Mouse (Mus musculus): Measurements from ENCODE around the gene Atad2b.
"Not testable (repeated sequence)": the region's sequence is repeated elsewhere in the genome, so short reads cannot be mapped to it uniquely, and the experiment has no call there.

Atad2b gene

DNA sequence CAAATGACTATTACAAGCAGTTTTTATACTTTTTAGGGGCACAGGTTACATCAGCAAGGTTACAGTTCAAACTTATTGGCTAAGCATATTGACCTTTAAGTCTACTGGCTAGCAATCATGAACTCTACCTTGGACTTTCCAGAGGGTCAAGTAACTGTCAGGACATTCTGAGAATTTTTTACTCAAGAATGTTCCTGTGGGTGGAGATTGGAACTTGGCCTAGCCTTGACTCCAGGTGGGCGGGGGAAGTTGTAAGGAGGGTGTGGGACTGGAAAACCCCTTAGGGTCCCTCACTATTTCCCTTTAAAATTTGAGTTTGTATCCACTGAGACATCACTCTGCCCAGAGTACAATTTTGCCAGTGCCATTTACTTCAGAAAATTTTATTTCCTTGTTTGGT is 6.7 kb upstream of the Atad2b start:
- DNase-seq (ENCODE audit: low read depth, low spot score): not testable (repeated sequence)

DNA sequence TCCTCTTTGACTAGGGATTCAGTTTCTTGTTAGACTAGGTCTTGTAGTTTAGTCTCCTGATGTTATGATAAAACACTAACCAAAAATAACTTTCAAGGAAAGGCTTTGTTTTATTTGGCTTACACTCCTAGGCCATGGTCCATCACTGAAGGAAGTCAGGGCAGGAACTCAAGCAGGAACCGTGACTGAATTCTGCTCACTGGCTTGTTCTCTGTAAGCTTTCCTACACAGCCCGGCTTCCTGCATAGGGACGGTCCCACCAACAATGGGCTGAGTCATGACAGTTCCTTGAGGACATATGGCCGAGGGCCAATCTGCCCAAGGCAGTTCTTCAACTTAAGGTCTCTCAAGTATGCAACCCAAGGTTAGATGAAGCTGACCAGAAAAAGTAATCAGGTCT is 5.4 kb upstream of the Atad2b start:
- DNase-seq (ENCODE audit: low read depth, low spot score): no peak

DNA sequence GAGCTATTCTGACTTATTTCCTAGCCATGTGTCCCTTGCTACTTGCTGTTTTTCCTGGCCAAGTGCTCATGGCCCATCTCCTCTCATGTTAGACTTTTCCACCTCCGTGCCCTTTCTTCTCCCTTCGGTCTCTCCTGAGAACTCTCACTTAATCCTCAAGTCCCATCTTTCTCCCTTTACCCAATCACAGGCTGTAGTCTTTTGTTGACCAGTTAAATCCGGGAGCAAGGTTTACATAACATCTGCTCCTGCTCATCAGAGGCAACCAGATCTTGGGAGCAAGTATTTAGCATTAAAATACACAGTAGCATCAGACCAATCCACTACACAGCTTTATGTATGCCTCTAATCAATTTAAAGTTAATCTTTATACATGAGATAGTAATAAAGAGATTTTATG is 2.7 kb upstream of the Atad2b start:
- DNase-seq (ENCODE audit: low read depth, low spot score): no peak

DNA sequence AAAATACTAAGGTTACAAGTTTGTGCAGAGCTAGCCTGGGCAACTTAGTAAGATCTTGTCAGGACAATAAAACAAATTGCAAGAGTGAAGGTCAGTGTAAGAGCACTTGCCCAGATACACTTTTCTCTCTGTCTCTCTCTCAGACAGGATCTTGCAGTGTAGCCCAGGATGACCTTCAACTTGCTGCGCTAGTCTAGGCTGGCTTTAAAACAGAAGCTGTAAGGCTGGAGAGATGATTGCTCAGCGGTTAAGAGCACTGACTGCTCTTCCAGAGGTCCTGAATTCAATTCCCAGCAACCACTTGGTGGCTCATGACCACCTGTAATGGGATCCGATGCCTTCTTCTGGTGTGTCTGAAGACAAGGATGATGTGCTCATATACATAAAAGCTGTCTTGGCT is 2.2 kb upstream of the Atad2b start:
- no peak for DNase-seq (ENCODE audit: low read depth, low spot score)

DNA sequence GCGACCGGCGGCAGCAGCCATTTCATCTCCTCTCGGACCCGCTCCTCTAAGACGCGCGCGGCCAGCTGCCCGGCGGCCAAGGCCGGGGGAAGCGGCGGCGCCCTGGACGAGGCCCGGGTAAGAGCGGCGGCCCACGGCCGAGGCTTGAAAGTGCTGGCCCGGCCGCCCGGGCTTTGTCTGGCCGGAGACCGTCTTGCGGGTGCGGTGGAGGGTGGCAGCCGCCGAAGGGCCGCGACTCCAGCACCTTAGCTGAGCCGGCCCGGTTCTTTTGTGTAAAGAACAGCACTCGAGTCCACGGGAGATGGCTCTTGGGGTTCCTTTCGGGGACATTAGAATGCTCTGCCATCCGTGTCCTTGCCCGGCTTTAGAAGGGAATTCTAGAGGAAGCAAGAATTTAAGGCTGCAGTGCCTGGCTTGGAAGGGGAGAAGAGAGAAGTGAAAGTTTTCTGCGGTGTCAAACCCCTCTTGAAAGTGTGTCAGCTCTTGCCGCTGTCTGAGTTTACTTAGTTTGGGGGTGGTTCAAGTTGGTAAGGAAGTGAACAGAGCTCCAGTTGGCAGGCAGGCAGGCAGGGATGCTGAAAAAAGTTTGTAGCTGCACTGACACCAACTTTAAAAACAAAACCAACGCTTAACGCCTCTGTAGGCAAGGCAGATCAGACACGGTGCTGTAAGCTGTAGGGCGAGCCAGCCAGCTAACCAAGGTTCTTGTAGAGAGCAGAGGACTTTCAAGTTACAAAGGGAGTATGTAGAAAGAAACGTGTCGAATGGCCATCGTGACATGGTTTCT is 845 bp downstream of the Atad2b start:
- DNase-seq (ENCODE audit: low read depth, low spot score): peak; percentile 52

DNA sequence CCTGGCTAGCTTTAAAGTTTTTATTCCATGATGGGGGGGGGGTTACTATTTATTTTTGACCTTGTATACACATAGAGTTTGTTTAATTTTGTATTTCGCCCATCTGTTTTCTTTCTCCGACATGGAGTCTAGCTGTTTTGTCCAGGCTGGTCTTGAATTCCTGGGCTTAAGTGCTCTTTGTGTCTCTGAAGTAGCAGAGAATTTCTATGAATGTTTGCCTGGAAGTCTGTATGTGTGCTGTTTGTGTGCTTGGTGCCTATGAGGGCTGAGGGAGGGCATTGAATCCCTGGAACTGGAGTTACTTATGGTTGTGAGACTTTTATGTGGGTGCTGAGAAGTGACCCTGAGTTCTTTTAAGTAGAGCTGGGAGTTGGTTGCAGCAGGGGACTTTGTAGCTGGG is 11.0 kb downstream of the Atad2b start:
- DNase-seq (ENCODE audit: low read depth, low spot score): no peak

DNA sequence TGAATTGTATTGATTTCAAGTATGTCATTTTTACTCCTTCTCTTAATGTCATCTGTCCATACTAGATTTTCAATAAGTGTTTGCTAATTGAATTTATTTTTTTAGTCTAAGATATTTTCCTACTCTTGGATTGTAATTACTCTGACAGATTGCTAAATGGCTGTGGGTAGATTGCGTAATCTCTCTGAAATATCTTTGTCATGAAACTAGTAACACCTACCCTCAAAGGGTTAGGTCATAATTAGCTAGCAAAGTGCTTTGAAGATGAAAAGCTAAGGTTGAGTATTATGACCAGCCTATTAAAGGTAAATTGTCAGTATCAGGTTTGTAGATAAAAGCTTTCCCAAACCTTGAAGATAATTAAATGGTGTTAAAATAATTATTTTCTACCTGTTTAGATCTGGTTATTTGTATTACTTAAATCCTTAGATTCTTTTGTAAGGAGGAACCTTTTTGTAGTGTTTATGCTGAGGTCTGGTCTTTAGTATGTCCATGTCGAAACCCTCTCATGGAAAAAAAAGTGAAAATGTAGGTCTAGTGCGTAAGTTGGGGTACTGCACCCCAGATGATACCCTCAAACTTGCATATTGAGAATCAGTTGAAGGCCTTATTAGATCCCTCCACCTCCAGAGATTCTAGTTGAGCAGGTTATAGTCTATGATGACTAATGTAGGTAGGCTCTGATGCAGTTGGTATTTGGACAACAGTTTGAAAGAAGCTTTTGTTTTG is 13.8 kb downstream of the Atad2b start:
- no peak for DNase-seq (ENCODE audit: low read depth, low spot score)

DNA sequence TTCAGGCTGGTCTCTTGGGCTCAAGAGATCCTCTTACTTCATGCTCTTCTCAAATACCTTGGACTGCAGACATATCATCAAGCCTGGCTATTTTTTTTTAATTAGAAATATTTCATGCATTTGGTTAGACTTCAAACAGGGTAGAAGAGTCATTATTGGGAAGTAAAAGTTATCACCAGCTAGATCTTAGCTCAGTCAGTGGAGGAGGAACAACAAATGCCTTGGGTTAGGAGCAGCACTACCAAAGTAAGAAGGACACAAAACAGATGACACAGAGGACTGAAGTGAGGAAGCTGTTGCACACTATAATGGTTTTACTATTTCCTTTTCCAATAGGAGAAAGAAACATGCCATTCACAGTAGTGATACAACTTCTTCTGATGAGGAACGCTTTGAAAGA is 35.1 kb downstream of the Atad2b start:
- no peak for DNase-seq (ENCODE audit: low read depth, low spot score)

DNA sequence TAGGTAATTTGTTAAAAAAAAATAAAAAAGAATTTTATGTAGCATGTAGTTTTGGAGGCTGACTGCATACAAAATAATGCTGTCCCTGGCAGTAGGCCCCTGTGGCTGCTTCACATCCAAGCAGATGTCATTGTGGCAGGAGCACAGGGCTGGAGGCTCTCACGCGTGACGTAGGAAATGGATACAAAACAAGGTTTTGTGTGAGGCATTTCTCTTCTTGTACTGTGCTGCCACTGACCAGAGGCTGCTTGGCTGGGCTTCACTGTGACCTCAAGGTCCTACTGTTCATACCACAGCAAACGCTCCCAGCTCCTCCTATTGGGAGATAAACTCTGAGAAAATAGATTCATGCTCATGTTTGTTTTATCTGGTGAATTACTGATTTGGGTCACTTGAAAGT is 36.0 kb downstream of the Atad2b start:
- no peak for DNase-seq (ENCODE audit: low read depth, low spot score)

DNA sequence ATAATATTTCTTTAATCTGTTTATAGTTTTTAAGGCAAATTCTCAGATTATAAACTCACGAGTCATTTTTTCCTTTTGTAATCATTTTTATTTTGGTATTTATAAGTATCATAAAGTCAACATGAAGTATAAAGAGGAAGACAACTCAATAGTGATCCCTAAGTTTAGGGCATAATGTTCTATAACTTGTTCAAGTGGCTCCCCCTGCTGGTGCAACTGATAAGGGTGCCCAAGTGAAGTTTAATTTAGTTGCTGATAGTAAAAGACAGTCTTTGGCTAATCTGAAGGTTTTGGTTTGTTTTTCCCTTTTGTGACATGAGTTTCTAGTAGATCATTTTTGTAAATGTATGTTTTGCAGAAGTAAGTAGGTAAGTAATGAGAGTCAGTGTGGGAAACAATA is 55.8 kb downstream of the Atad2b start:
- peak; percentile 32 for DNase-seq (ENCODE audit: low read depth, low spot score)

DNA sequence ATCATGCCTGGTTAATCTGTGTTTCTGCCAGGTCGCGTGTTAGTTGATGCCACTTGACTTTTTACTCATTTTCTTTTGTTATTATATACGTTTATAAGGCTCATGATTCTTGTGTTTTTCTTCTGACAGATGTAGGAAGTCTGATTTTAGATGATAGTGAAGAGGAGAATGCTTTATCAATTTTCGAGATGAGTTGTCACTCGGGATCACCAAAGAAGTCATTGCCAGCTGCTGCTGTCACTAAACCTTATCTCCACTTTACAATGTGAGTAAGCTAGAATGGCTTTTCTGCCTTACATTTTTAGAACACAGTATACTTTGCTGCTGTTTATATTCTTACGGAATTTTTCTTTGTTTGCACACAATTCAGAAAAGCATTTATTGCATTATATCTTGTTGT is 61.2 kb downstream of the Atad2b start:
- no peak for DNase-seq (ENCODE audit: low read depth, low spot score)

DNA sequence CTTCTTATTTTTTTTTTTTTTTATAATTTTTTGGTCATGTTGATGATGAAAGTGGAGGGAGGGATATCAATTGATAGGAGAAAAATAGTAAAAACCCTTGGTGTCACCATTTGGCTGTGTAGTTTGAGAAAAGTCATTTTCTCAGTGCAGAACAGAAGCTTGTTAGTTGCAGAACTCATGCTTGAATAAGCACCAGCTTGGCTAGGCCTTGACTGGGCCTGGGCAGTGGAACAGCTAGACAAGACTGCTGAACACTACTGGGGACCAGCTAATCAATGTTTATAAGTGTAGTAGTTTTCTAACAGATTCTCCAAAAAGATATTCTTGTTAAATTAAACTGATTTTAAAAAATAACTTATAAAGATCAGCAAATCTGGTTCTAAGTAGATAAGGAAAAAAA is 79.8 kb downstream of the Atad2b start:
- DNase-seq (ENCODE audit: low read depth, low spot score): no peak

DNA sequence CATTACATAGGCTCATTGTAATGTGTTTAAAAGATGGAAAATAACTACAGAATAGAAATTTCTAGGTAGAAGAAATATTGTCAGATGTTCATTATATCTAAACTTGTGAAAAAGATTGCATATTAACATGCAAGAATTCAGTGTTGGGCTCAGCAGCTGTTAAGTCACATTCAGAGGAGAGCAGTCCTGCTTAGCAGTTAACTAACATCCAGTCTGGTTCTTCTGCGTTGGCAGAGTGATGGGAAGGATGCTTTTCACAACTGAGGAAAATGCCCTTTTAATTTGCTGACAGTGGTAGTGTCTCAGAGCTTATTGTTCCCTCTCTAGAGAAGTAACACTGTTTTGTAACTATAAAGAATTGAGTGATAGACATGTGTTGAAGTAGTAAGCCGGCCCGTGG is 88.2 kb downstream of the Atad2b start:
- no peak for DNase-seq (ENCODE audit: low read depth, low spot score)

DNA sequence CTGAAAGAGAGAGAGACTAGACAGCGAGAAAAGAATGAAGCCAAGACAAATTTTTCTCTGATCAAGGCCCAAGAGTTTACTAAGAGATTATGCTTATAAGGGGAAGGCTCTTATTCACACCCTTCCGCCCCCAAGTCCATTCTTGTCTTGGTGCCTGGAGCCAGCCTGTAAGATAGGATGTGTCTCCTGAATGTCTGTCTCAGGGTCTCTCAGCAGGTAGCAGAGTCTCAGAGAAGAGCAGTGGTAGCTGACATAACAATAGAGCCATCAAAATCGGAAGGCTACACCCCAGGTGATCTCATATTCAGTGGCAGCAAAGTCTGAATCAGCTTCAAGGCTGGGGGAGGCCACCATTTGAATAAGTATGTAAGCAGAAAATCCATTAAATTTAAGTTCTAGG is 88.6 kb downstream of the Atad2b start:
- not testable (repeated sequence) for DNase-seq (ENCODE audit: low read depth, low spot score)

DNA sequence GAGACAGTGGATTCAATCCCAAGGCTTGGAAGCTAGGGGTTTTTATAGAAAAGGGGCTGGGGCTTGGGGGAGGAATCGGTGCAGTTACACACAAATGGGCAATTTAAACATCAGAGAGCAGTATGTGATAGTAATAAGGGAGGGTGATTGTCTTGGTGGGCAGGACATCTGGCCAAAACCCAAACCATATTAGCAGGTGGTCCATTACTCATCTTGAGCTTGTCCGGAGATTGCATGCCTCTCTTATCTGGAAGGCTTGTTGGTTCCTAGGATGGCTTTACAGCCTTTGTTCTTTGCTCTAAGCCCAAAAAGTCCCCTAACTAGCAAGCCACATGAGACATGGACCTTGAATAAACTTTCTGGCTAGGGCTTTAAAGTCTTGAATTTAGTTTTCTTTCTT is 91.5 kb downstream of the Atad2b start:
- not testable (repeated sequence) for DNase-seq (ENCODE audit: low read depth, low spot score)

DNA sequence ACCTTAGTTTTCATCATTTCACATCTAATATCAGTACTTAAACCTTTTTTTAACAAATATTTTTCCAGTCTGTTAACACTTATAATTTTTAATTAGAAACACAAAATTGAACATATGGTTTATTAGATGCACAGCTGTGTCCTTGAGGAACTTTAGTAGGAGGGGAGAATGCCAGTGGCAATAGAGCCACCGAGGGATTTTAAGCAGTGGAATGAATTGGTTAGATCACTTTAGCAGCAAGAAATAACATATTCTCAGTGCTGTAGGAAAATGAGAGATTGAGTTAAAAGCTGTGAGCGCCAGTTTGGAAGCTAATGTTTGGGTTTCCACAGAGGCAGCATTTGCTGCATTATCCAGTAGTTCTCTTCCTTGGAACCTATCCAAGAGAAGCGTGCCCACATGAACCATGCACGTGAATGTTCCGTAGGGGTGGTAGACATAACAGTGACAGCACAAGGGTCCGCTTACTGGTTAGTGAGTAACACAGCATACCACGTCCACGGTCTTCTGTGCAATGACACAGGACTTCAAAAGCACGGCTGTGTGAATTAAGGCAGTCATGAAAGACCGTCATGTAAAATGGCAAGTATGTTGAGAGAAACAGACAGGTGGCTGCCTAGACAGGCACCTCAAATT is 108.2 kb downstream of the Atad2b start:
- DNase-seq (ENCODE audit: low read depth, low spot score): no peak

DNA sequence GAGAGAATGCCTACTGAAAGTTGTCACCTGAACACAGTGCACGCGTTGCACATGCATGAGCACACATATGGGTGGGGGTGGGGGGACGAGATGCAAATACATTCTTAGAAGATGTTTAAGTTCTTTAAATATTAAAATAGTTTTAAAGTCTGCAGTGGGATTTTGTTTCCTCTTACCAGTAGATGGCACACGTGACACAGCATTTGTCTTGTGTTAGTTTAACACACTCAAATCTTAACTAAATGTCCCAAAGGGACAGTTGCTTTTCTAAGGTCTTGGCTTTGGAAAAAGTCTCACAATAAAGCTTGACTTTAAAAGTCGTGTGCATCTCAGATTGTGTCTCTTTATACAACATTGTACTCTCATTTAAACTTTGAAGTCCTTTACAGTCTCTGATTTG is 111.9 kb downstream of the Atad2b start:
- DNase-seq (ENCODE audit: low read depth, low spot score): no peak

DNA sequence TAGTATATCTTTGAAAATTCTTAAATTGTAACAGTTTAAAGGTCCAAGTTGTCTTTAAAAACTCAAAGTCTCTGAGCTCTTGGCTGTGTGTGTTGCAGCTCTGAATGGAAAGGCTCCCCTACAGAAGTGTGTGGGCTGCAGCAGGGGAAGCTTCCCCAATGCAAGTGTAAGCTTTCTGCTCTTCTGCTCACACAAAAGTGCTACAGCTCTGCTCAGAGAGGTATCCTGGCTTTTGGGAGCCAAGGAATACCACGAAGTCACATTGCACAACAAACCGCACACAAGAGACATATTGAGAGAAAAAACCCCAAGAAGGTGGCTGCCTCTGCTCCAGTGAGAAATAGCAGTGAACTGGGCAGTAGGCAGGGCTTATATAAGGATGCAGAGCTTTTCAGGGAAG is 120.9 kb downstream of the Atad2b start:
- DNase-seq (ENCODE audit: low read depth, low spot score): no peak

DNA sequence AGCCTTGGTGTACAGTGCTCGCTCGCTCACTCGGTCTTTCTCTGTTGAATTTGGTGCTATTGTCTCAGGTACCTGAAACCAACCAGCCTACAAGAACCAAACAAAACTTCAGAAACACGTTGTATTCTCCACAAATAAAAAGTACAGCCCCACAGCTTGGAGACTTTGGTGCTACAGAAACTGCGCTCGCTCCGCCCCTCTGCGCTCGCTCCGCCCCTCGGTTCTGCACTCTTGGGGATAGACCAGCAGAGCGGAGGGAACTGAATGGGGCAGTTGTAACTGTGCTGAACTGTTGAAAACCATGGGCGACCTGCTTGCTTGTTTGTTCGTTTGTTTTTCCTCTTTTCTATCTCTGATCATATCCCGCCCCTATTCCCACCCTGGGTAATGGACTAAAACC is 127.0 kb downstream of the Atad2b start:
- no peak for DNase-seq (ENCODE audit: low read depth, low spot score)

DNA sequence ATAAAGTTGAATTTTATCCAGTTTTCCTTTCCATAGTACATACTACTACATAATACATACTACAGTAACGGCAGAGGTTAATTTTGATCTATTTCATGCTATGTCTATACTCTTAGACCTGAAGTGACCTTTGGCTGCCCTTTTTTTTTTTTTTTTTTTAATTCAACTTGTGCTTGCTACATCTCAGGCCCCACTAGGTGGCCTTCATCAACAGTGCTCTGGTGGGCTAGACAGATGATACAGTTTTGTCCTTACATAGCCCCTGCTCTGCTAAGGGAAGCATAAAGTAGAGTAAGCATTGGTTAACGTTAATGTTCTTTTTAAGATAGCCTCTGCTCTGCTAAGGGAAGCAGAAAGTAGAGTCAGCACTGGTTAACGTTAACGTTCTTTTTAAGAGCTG is 131.0 kb downstream of the Atad2b start:
- no peak for DNase-seq (ENCODE audit: low read depth, low spot score)

DNA sequence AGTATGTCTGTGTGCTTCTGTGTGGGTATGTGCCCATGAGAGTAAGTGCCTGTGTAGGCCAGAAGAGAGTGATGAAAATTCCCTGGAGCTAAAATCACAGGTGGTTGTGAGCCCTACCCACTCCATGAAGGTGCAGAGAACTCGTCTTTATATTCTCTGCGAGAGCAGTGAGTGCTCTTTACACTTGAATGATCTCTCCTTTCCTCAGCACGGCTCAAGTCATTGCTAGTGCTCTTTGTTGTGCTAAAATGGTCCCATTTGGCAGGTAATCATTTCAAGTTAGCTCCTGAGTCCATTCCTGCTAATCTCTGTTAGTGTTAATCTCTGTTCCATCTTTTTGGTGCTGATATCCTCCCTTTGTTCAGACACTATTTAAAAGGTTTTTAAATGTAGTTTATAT is 150.4 kb downstream of the Atad2b start:
- no peak for DNase-seq (ENCODE audit: low read depth, low spot score)

DNA sequence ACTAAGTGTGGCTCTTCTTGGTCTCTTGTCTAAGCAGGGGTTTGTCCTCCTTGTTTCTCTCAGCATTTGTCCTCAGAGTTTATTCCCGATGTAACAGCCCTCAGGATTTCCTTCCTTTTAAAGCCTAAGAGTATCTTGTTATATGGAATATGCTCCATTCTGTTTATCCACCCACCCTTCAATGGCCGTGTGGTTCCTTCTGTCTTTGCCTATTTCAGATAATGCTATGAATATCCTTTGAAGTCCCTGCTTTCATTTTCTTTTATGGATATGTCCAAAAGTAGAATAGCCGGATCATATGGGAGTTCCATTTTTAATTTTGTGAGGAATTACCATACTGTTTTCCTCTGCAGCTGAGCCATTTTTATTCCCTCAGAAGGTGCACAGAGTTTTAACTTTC is 153.0 kb downstream of the Atad2b start:
- DNase-seq (ENCODE audit: low read depth, low spot score): no peak

DNA sequence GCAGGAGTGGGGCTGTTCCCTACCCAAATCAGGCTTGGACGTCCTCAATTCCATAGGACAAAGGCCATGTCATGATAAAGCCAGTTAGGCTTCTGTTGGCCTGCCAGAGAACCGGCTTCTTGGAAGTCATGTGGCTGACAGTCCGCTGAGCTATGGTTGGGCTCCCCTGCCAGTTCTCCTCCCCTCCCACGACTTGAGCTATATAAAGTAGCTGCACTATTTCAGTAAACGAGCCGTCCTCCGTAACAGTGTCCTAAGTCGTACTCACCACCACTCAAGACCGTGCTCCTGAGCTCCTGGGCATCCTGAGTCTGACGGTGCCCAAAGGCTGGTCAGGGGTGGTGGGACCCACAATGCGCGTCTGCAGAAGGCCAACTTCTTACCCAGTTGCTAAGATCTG is 156.0 kb downstream of the Atad2b start:
- DNase-seq (ENCODE audit: low read depth, low spot score): peak; percentile 12
